Mouse (Mus musculus) erythroblast, embryonic 14.5 days (primary cell): ENCODE data around the gene Commd9.

ENCODE experiments used
- GATA1 ChIP-seq: IDR thresholded peaks from 2 replicates; pipeline ENCODE4 v1.6.1; 2012; ENCODE audit warnings: low read length, inconsistent platforms, mixed read lengths
- TAL1 ChIP-seq: IDR thresholded peaks from 3 replicates; pipeline ENCODE4 v1.6.1; 2012; ENCODE audit warnings: low read length, inconsistent platforms, mixed read lengths

DNA sequence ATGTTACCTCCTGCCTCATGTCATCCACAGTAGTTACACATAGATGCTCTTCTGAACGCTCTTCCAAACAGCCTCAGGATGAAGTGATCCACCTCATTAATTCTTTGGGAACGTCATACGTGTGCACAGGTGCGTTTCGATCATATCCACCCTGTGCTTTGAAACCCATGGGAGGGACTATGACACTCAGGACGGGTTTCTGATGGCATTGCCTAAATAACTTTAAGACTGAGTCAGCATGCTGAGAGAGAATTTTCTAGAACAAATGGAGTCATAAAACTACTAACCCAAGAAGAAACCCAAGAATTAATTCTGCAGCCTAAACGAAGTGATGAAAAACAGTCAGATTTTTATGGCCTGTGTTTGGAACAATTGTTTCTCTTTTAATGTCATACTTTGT lies 43.3 kb upstream of the Commd9 start:
- no peak for TF ChIP-seq GATA1
- no peak for TF ChIP-seq TAL1
